Comparison of ENCODE assay signal across 9 mouse cellular contexts in genomic region chr9:20385343-20385703, GRCm38 (mm10). TPM values are rescaled to one million over a fixed set of nuclear protein-coding genes. Genes with fewer than 3 reads are reported as not detected.
DNase-seq lines count a peak whose midpoint lies in the region; ATAC-seq and TF ChIP-seq lines count a peak whose summit lies in the region.
"Had no signal": no experiment of that assay in that cellular context is flagged by ENCODE, and none has a peak within 500 bp of the region (broad histone marks: within the 10 kb centered on the region; RNA-seq: fewer than 3 reads in every experiment).

No protein-coding gene starts in this region.

- peak; percentile 62 for ATAC-seq in granulocyte monocyte progenitor cell, adult 5-6 weeks (replicated peaks; ENCODE audit: poor library complexity, severe bottlenecking)
- peak; percentile 53 for ATAC-seq in megakaryocyte, adult 5-6 weeks (ENCODE audit: poor library complexity, severe bottlenecking)

- no peak for TF ChIP-seq POLR2A in heart, adult 2 months (IDR thresholded peaks at IDR 0.05; ENCODE audit: insufficient read depth, low read depth, low read length)

- peak overlapping the region; percentile 65 for H3K4me3 ChIP-seq in heart, adult 2 months
- H3K4me3 ChIP-seq in E14TG2a.4 (replicated peaks; ENCODE audit: low read length) = peak overlapping the region; percentile 81

- intact Hi-C loops in heart, adult 2 months (cut with DNase I) = loop anchor here (2.0 to 10.0 kb wide), 3 partner anchors 75 to 199 kb away; partner anchors contain the start of genes Zfp26 and Zfp846

- H3K27ac ChIP-seq in heart, adult 2 months = peak overlapping the region; percentile 68

- no peak for TF ChIP-seq EP300 in heart, adult 2 months (IDR thresholded peaks at IDR 0.05; ENCODE audit: insufficient read depth, low read depth, low read length)

- TF ChIP-seq CTCF in heart, adult 2 months (IDR thresholded peaks at IDR 0.05) = no peak; the same call in 1 of the 2 replicates
- no peak for TF ChIP-seq CTCF in E14TG2a.4 (conservative IDR thresholded peaks at IDR 0.05; ENCODE audit: low read length)

- no peaks in the 10 kb centered on the region for H3K36me3 ChIP-seq in heart, adult 2 months (ENCODE audit: control insufficient read depth, insufficient read depth, low read length)
- H3K36me3 ChIP-seq in E14TG2a.4 (ENCODE audit: insufficient read depth, low read length) = no peaks in the 10 kb centered on the region

- H3K9ac ChIP-seq in heart, adult 2 months (ENCODE audit: low read depth, low read length) = peak overlapping the region; percentile 49

- WGBS in heart, adult 2 months = 14% methylated on average over 16 of the region's 16 CpGs

- H3K27me3 ChIP-seq in heart, adult 2 months (ENCODE audit: control insufficient read depth, insufficient read depth, low read length) = no peaks in the 10 kb centered on the region
- H3K27me3 ChIP-seq in E14TG2a.4 (ENCODE audit: insufficient read depth, low read length) = no peaks in the 10 kb centered on the region

- DNase-seq in heart, adult 2 months = no peak
- DNase-seq in heart, adult 11 months = no peak
- no peak for DNase-seq in left cerebral cortex, adult 11 months (ENCODE audit: low spot score)
- no peak for DNase-seq in spleen, postnatal 14 days (ENCODE audit: low spot score in 2 of 2)
- no peak for DNase-seq in frontal cortex, postnatal 36 days (ENCODE audit: low spot score in 2 of 2)

- peaks cover 1% of the 10 kb centered on the region for H3K4me1 ChIP-seq in heart, adult 2 months (ENCODE audit: control insufficient read depth, insufficient read depth, low read length)
- no peaks in the 10 kb centered on the region; the same call in 1 of the 2 replicates for H3K4me1 ChIP-seq in E14TG2a.4 (replicated peaks; ENCODE audit: low read depth, low read length)

- H3K79me2 ChIP-seq in heart, adult 2 months (replicated peaks; ENCODE audit: control insufficient read depth, insufficient read depth, low read length) = no peaks in the 10 kb centered on the region

- peaks cover 48% of the 10 kb centered on the region for H3K9me3 ChIP-seq in E14TG2a.4 (ENCODE audit: low read length)

RNA-seq across cellular contexts. Expression of gene Zfp560, which starts 0.3 kb away (rescaled TPM):
- 10 to 100 TPM in 1 of 2 experiments, 1 to 10 TPM in 1; 9.9 to 11.0 TPM for total RNA-seq in heart, adult 2 months (2021)
- polyA plus RNA-seq in heart, adult 2 months (2012; rRNA removed) = 10.1 and 13.6 TPM in 2 replicates
- total RNA-seq in granulocyte monocyte progenitor cell, adult 5-6 weeks (2014; fragmentation: Nextera tagmentation) = 20.4 and 25.0 TPM in 2 replicates
- 5.6 and 8.1 TPM in 2 replicates for total RNA-seq in granulocyte monocyte progenitor cell, adult 5-6 weeks (2017)
- 7.1 and 9.2 TPM in 2 replicates for total RNA-seq in megakaryocyte, adult 5-6 weeks (2015)
- 0.70 and 4.5 TPM in 2 replicates for total RNA-seq in megakaryocyte, adult 5-6 weeks (2017)

RNA-seq across cellular contexts. Expression of gene Olfr18, which starts 49.4 kb away (rescaled TPM):
- total RNA-seq in heart, adult 2 months (2021) = not detected
- polyA plus RNA-seq in heart, adult 2 months (2012; rRNA removed) = 0.06 TPM in 1 of 2 replicates, not detected in the other
- total RNA-seq in granulocyte monocyte progenitor cell, adult 5-6 weeks (2014; fragmentation: Nextera tagmentation) = not detected in 2 replicates
- not detected in 2 replicates for total RNA-seq in granulocyte monocyte progenitor cell, adult 5-6 weeks (2017)
- not detected in 2 replicates for total RNA-seq in megakaryocyte, adult 5-6 weeks (2015)
- not detected in 2 replicates for total RNA-seq in megakaryocyte, adult 5-6 weeks (2017)
- total RNA-seq: heart, postnatal 14 days had no signal
